Mouse (Mus musculus) central nervous system, embryonic 11.5 days (tissue): ENCODE measurements around the gene Ablim1. TPM values are rescaled to one million over a fixed set of nuclear protein-coding genes. Genes with fewer than 3 reads are reported as not detected.

Experiments
- polyA plus RNA-seq: library from polyadenylated mRNA; depleted of rRNA; stranded (reverse); fragments of >200 nt; gene quantifications from 2 replicates; pipeline ENCODE4 v1.2.3, GENCODE M21; 2012; rRNA removed

Ablim1 gene
- polyA plus RNA-seq: 13.2 and 14.0 TPM in 2 replicates

DNA sequence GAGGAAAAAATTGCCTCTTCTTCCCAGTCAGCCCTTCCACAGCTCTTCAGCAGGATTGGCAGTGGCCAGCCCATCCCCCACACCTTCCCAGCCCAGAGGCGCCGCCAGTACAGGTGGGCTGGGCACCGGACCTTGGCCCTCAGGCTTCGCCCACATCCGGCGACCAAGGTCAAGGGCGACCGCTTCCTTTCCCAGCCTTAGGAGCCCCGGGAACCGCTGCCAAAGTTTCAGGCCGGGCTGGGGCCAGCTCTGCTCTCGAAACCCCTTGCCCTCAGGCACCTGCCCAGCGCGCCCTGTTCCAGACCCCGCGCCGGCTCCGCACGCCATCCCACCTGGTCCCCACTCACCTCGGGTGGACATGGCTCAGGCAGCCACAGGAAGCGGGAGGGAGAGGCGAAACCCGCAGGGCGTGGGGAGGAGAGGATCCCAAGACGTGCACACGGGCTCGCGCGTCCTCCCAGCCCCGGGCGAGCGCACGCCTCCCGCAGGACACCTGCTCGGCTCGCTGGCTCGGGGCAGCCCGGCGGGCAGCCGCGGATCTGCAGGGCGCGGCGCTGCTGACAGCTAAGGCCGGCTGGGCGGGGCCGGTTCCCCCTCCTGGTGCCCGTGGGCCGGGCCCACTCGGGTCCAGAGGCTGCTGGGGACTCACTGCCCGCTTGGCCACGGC, at the start of gene Ablim1:
TSS of gene Ablim1 (minus strand) at position 574 of the 667 bp plus-strand sequence.

DNA sequence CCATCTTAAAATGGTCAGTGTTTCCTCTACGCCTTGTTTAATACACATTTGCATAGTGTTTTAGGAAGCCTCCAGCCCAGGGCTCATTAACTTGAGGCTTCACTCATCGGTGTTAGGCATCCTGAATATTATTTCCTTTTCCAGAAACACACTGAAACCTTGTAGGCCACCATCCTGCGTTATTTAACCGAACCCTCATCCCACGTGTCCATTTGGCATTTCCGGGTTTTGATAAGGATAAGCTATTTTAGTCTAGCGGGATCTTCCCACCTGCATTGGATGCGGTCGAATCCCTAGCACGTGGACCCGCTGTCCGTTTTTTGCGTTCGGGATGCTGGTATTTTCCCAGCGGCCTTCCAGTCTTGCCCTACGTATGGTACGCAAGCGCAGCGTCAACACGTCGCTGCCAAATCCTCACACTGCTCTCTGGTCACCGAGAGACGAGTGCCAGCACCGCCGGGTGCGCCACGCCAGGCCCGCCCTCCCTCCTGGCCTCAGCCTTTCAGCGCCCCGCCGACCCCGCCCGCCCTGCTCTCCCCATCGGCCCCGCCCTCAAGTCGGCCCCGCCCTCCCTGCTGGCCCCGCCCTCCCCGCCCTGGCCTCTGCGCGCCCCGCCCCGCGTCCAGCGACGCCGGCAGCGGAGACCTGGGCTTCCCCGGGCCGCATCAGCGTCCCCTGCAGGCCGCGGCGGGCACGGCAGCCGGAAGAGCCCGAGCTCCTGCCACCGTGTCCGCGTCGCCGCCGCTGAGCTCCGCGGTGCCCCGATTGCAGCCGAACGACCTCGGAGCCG, 45.8 kb upstream of the Ablim1 start, which contains the start of gene Fam160b1:
TSS of gene Fam160b1 (plus strand) at position 340 of the 790 bp plus-strand sequence.

DNA sequence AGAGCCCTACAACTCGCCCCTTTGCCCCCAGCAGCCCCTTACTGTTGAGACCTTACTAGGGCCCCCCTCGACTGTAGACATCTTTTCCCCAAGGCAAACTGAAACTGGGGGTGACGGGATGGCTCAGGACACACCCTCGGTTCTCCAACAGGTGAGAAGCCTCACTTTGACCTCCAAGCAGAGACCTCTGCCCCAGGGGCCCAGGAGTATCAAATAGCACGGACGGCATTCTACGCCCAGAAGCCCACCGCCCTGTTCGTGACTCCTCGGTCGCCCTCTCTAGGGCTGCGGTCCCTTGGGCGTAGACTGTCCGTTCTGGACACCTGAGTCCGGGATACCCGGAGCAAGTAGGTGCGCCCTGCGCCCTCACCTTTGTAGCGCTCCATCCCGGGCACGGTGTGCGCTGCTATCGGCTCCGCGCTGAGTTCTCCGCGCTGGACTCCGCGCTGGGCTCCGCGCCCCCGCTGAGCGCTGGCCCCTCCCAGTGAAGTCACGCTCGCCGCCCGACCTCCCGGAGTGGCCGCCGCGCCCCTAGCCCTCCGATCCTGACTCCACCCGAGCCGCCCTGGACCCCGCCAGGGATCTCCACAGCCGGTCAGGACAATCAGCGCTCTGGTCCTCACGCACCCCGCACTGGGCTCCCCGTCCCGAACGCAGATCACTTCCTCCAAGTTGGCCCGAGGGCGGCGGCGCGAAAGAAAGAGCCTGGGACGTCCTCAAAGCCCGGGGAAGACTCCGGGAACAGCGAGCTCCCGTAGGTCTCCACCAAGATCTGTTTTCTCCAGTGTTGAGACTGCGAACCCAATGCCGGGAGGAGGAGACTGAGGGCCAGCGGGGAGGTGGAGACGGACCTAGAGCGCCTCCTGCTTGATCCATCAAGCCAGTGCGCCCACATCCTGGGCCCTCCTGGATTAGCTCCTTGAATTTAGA, 306.7 kb downstream of the Ablim1 start, which contains the start of gene Afap1l2:
TSS of gene Afap1l2 (minus strand) at position 448 of the 930 bp plus-strand sequence.

Other genes with a start within 250 kb of the Ablim1 start
- gene Fam160b1, start 45.8 kb upstream of the Ablim1 start, polyA plus RNA-seq: 14.6 and 20.6 TPM in 2 replicates
- 23.5 and 24.5 TPM in 2 replicates for gene Trub1, start 138.0 kb upstream of the Ablim1 start, polyA plus RNA-seq